Mouse (Mus musculus): ENCODE results near the gene Slc35b1. TPM values are rescaled to one million over a fixed set of nuclear protein-coding genes. Genes with fewer than 3 reads are reported as not detected.

Gene Slc35b1
- polyA plus RNA-seq, 1 experiment from 2014 or later: 163 TPM

GRCm38 (mm10) chr11:95387354-95387753 is 2.9 kb downstream of the Slc35b1 start:
- 90% methylated on average over 7 of the region's 7 CpGs for WGBS
- Histone ChIP-seq H3K4me2 (ENCODE audit: low read depth, low read length) (no peak overlapping the region), H3K4me3 (ENCODE audit: low read depth, low read length) (no peak overlapping the region), H3K9ac (replicated peaks; ENCODE audit: low read depth, low read length) (no peak overlapping the region), H3K27me3 (ENCODE audit: control insufficient read depth, insufficient read depth, low read length) (no peaks in the 10 kb centered on the region), H3K4me1 (ENCODE audit: control insufficient read depth, insufficient read depth, low read length) (peaks cover 7% of the 10 kb centered on the region; the same call in 1 of the 2 replicates), H3K36me3 (ENCODE audit: control insufficient read depth, insufficient read depth, low read length) (peaks cover 48% of the 10 kb centered on the region), H3K27ac (ENCODE audit: low read depth, low read length) (no peak overlapping the region), H3K9me3 (ENCODE audit: control insufficient read depth, low read length) (no peaks in the 10 kb centered on the region)
- ATAC-seq (ENCODE audit: low read depth): no peak

GRCm38 (mm10) chr11:95389006-95389405 is 4.5 kb downstream of the Slc35b1 start:
- H3K4me1 ChIP-seq (ENCODE audit: control insufficient read depth, insufficient read depth, low read length): peaks cover 7% of the 10 kb centered on the region; the same call in 1 of the 2 replicates

GRCm38 (mm10) chr11:95390420-95390819 is 5.9 kb downstream of the Slc35b1 start:
- H3K27me3 ChIP-seq (ENCODE audit: control insufficient read depth, insufficient read depth, low read length): no peaks in the 10 kb centered on the region
- H3K36me3 ChIP-seq (ENCODE audit: control insufficient read depth, insufficient read depth, low read length): peaks cover 48% of the 10 kb centered on the region
- H3K9me3 ChIP-seq (ENCODE audit: control insufficient read depth, low read length): no peaks in the 10 kb centered on the region
- H3K4me2 ChIP-seq (ENCODE audit: low read depth, low read length): no peak overlapping the region
- no peak overlapping the region for H3K9ac ChIP-seq (replicated peaks; ENCODE audit: low read depth, low read length)
- whole genome bisulfite sequencing: 97% methylated on average over 6 of the region's 6 CpGs
- H3K4me3 ChIP-seq (ENCODE audit: low read depth, low read length): no peak overlapping the region
- no peak overlapping the region for H3K27ac ChIP-seq (ENCODE audit: low read depth, low read length)
- H3K4me1 ChIP-seq (ENCODE audit: control insufficient read depth, insufficient read depth, low read length): peaks cover 6% of the 10 kb centered on the region; the same call in 1 of the 2 replicates
- ATAC-seq (ENCODE audit: low read depth): no peak

More at GRCm38 (mm10) chr11:95389006-95389405, 4.5 kb downstream of the Slc35b1 start:
- 83% methylated on average over 3 of the region's 3 CpGs for WGBS
- no peak overlapping the region for H3K4me3 ChIP-seq (ENCODE audit: low read depth, low read length)
- ATAC-seq (ENCODE audit: low read depth): no peak
- H3K27ac ChIP-seq (ENCODE audit: low read depth, low read length): no peak overlapping the region
- no peak overlapping the region for H3K9ac ChIP-seq (replicated peaks; ENCODE audit: low read depth, low read length)
- no peaks in the 10 kb centered on the region for H3K9me3 ChIP-seq (ENCODE audit: control insufficient read depth, low read length)
- peaks cover 48% of the 10 kb centered on the region for H3K36me3 ChIP-seq (ENCODE audit: control insufficient read depth, insufficient read depth, low read length)
- H3K4me2 ChIP-seq (ENCODE audit: low read depth, low read length): no peak overlapping the region
- H3K27me3 ChIP-seq (ENCODE audit: control insufficient read depth, insufficient read depth, low read length): no peaks in the 10 kb centered on the region

- Histone ChIP-seq H3K9me3 (ENCODE audit: control insufficient read depth, low read length) (no peaks in the 10 kb centered on the region), H3K4me2 (ENCODE audit: low read depth, low read length) (no peak overlapping the region), H3K4me3 (ENCODE audit: low read depth, low read length) (no peak overlapping the region), H3K9ac (replicated peaks; ENCODE audit: low read depth, low read length) (no peak overlapping the region), H3K36me3 (ENCODE audit: control insufficient read depth, insufficient read depth, low read length) (peaks cover 48% of the 10 kb centered on the region), H3K27ac (ENCODE audit: low read depth, low read length) (no peak overlapping the region), H3K27me3 (ENCODE audit: control insufficient read depth, insufficient read depth, low read length) (no peaks in the 10 kb centered on the region), H3K4me1 (ENCODE audit: control insufficient read depth, insufficient read depth, low read length) (no peaks in the 10 kb centered on the region)
- WGBS: 82% methylated on average over 4 of the region's 4 CpGs
- ATAC-seq (ENCODE audit: low read depth): no peak
Measured at GRCm38 (mm10) chr11:95391201-95391600, 6.7 kb downstream of the Slc35b1 start.

GRCm38 (mm10) chr11:95391743-95392142 is 7.3 kb downstream of the Slc35b1 start:
- WGBS: 65% methylated on average over 5 of the region's 5 CpGs
- ATAC-seq (ENCODE audit: low read depth): no peak
- H3K27ac ChIP-seq (ENCODE audit: low read depth, low read length): no peak overlapping the region
- no peaks in the 10 kb centered on the region for H3K9me3 ChIP-seq (ENCODE audit: control insufficient read depth, low read length)
- H3K4me2 ChIP-seq (ENCODE audit: low read depth, low read length): no peak overlapping the region
- peaks cover 44% of the 10 kb centered on the region for H3K36me3 ChIP-seq (ENCODE audit: control insufficient read depth, insufficient read depth, low read length)
- no peaks in the 10 kb centered on the region for H3K27me3 ChIP-seq (ENCODE audit: control insufficient read depth, insufficient read depth, low read length)
- no peak overlapping the region for H3K4me3 ChIP-seq (ENCODE audit: low read depth, low read length)
- no peaks in the 10 kb centered on the region for H3K4me1 ChIP-seq (ENCODE audit: control insufficient read depth, insufficient read depth, low read length)
- H3K9ac ChIP-seq (replicated peaks; ENCODE audit: low read depth, low read length): no peak overlapping the region

- Histone ChIP-seq H3K4me3 (ENCODE audit: low read depth, low read length) (no peak overlapping the region), H3K4me1 (ENCODE audit: control insufficient read depth, insufficient read depth, low read length) (no peaks in the 10 kb centered on the region), H3K36me3 (ENCODE audit: control insufficient read depth, insufficient read depth, low read length) (peaks cover 44% of the 10 kb centered on the region), H3K4me2 (ENCODE audit: low read depth, low read length) (no peak overlapping the region), H3K27ac (ENCODE audit: low read depth, low read length) (no peak overlapping the region), H3K27me3 (ENCODE audit: control insufficient read depth, insufficient read depth, low read length) (no peaks in the 10 kb centered on the region), H3K9ac (replicated peaks; ENCODE audit: low read depth, low read length) (no peak overlapping the region), H3K9me3 (ENCODE audit: control insufficient read depth, low read length) (no peaks in the 10 kb centered on the region)
- ATAC-seq (ENCODE audit: low read depth): no peak
- 54% methylated on average over 7 of the region's 7 CpGs for WGBS
Measured at GRCm38 (mm10) chr11:95392223-95392667, 7.8 kb downstream of the Slc35b1 start.

GRCm38 (mm10) chr11:95392708-95393499 is 8.4 kb downstream of the Slc35b1 start:
- Histone ChIP-seq H3K4me2 (ENCODE audit: low read depth, low read length) (no peak overlapping the region), H3K9ac (replicated peaks; ENCODE audit: low read depth, low read length) (no peak overlapping the region), H3K4me1 (ENCODE audit: control insufficient read depth, insufficient read depth, low read length) (no peaks in the 10 kb centered on the region), H3K36me3 (ENCODE audit: control insufficient read depth, insufficient read depth, low read length) (peaks cover 38% of the 10 kb centered on the region), H3K27ac (ENCODE audit: low read depth, low read length) (no peak overlapping the region), H3K27me3 (ENCODE audit: control insufficient read depth, insufficient read depth, low read length) (no peaks in the 10 kb centered on the region), H3K4me3 (ENCODE audit: low read depth, low read length) (no peak overlapping the region), H3K9me3 (ENCODE audit: control insufficient read depth, low read length) (no peaks in the 10 kb centered on the region)
- no peak for ATAC-seq (ENCODE audit: low read depth)
- WGBS: 82% methylated on average over 11 of the region's 11 CpGs

- H3K9me3 ChIP-seq (ENCODE audit: control insufficient read depth, low read length): no peaks in the 10 kb centered on the region
- WGBS: 31% methylated on average over 5 of the region's 5 CpGs
- no peak overlapping the region for H3K27ac ChIP-seq (ENCODE audit: low read depth, low read length)
- no peaks in the 10 kb centered on the region for H3K27me3 ChIP-seq (ENCODE audit: control insufficient read depth, insufficient read depth, low read length)
- H3K4me2 ChIP-seq (ENCODE audit: low read depth, low read length): no peak overlapping the region
- H3K36me3 ChIP-seq (ENCODE audit: control insufficient read depth, insufficient read depth, low read length): peaks cover 33% of the 10 kb centered on the region
- H3K9ac ChIP-seq (replicated peaks; ENCODE audit: low read depth, low read length): no peak overlapping the region
- H3K4me1 ChIP-seq (ENCODE audit: control insufficient read depth, insufficient read depth, low read length): no peaks in the 10 kb centered on the region
- no peak for ATAC-seq (ENCODE audit: low read depth)
- H3K4me3 ChIP-seq (ENCODE audit: low read depth, low read length): no peak overlapping the region
Measured at GRCm38 (mm10) chr11:95393500-95393816, 9.0 kb downstream of the Slc35b1 start.

GRCm38 (mm10) chr11:95394112-95394511 is 9.6 kb downstream of the Slc35b1 start:
- ATAC-seq (ENCODE audit: low read depth): no peak
- H3K4me3 ChIP-seq (ENCODE audit: low read depth, low read length): no peak overlapping the region
- 11% methylated on average over 5 of the region's 5 CpGs for WGBS
- H3K27me3 ChIP-seq (ENCODE audit: control insufficient read depth, insufficient read depth, low read length): no peaks in the 10 kb centered on the region
- H3K36me3 ChIP-seq (ENCODE audit: control insufficient read depth, insufficient read depth, low read length): peaks cover 26% of the 10 kb centered on the region
- no peaks in the 10 kb centered on the region for H3K9me3 ChIP-seq (ENCODE audit: control insufficient read depth, low read length)
- no peak overlapping the region for H3K4me2 ChIP-seq (ENCODE audit: low read depth, low read length)
- H3K4me1 ChIP-seq (ENCODE audit: control insufficient read depth, insufficient read depth, low read length): no peaks in the 10 kb centered on the region
- no peak overlapping the region for H3K27ac ChIP-seq (ENCODE audit: low read depth, low read length)
- H3K9ac ChIP-seq (replicated peaks; ENCODE audit: low read depth, low read length): no peak overlapping the region

Data from neural tube, embryonic 14.5 days (tissue).